Mouse (Mus musculus) Patski (cell line): Measurements from ENCODE around the gene Acss2. TPM values are rescaled to one million over a fixed set of nuclear protein-coding genes. Genes with fewer than 3 reads are reported as not detected.
"Not testable (repeated sequence)": the region's sequence is repeated elsewhere in the genome, so short reads cannot be mapped to it uniquely, and the experiment has no call there.

Experiments
- ATAC-seq: fragments of 100-300 bp; one replicate; pipeline ENCODE4 v1.8.0; 2021
- CTCF ChIA-PET: fragments of 350-600 bp; sonication (Branson Sonifier 250); formaldehyde crosslinking; loops from one replicate; lab custom pipeline; 2022; ENCODE audit warnings: inconsistent platforms; lab: Charles Lee
- POLR2A ChIA-PET: fragments of 350-600 bp; sonication (Branson Sonifier 250); formaldehyde crosslinking; loops from one replicate; lab custom pipeline; 2022; ENCODE audit warnings: antibody characterized with exemption, inconsistent platforms; lab: Charles Lee
- DNase-seq: peaks from one replicate; pipeline ENCODE4 v3.0.0-alpha.2; 2011; ENCODE audit warnings: low read depth, low spot score
- H3K27me3 ChIP-seq: fragments of 371-371 bp; one replicate; pipeline ENCODE4 v1.5.1; 2021
- CTCF ChIP-seq: fragments of 100-300 bp; IDR thresholded peaks from one replicate; pipeline ENCODE4 v1.5.1; 2021
- in situ Hi-C: fragments of 300-500 bp; cut with MboI; formaldehyde crosslinking; loops from 3 replicates; pipeline ENCODE4 v1.11.1; 2018; ENCODE audit warnings: low pct_unique_long_range_greater_than_20kb, mixed read lengths
- polyA plus RNA-seq: library from polyadenylated mRNA; unstranded; gene quantifications from one replicate; pipeline ENCODE4 v1.2.3, GENCODE M21; 2021

The Acss2 gene
- polyA plus RNA-seq, 1 experiment from 2014 or later = 12.4 TPM

DNA sequence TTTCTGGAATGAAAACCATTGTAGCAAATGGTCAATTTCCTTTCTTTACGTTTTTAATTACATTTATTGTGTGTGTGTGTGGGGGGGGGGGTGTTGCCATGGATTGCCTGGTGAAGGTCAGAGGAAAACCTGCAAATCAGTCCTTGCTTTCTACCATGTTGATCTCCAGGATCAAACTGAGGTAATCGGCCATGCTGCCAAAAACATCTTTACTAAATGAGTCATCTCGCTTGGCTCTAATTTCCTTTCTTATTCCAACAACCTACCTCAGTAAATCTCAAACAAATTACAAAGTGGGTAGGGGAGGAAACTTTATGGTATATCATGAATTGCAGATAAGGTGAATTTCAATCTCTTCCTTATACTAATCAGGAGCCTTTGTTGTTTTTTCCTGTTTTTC, 70.4 kb downstream of the Acss2 start:
- ChIA-PET POLR2A (no interaction called here), CTCF (no interaction called here)
- in situ Hi-C loops = loop anchor here (5.0 kb wide), 1 partner anchor 71 kb away; the partner anchor contains the start of genes Acss2 and Ggt7
- no peaks in the 10 kb centered on the region for H3K27me3 ChIP-seq
- TF ChIP-seq CTCF = no peak
- ATAC-seq (no peak), DNase-seq (no peak)

DNA sequence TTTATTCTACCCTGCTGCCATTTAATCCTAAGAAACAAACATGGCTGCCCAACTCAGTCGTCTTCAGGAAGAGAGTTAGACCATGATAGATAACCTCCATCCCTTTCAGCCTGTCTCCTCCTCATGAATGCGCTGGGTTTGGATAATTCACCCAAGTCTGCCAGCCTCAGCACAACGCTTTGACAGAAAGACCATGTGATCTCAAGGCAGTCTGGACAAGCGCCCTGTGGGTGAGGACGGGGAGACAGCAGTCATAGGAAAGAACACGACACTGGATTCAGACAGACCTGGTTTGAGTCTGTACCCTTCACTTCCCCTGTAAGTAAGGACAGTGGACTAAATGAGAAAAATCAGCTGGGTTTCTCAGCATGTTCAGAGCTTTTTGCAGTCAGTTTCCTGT, 71.8 kb downstream of the Acss2 start:
- ATAC-seq (no peak), DNase-seq (no peak)
- in situ Hi-C loops = loop anchor here (5.0 kb wide), 1 partner anchor 72 kb away; the partner anchor contains the start of genes Acss2 and Ggt7
- no peaks in the 10 kb centered on the region for H3K27me3 ChIP-seq
- CTCF ChIA-PET = interaction anchor here (1.0 to 2.1 kb wide), 4 partner anchors 30 to 76 kb away, joined by 3 to 8 read pairs (median 4); no protein-coding TSS in a partner anchor
- POLR2A ChIA-PET = interaction anchor here (0.6 to 0.9 kb wide), 2 partner anchors 142 to 380 kb away, joined by 3 to 4 read pairs; no protein-coding TSS in a partner anchor
- no peak for TF ChIP-seq CTCF

DNA sequence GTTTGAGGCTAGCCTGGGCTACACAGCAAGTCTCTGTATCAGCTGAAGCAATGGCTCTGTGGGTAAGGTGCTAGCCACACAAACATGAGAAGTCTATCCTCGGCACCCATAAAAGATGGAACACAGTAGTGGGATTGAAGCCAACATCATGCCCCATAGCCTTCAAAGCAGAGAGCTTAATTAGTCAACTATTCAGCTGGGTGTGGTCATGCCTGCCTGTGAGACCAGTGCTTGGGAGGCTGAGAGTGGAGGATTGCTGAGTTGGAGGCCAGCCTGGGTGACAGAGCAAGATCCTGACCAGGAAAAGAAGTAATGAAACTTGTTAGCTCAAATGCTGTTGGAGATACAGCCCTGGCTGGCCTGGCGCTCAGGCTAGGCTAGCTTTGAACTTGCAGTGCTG, 73.1 kb downstream of the Acss2 start:
- POLR2A ChIA-PET = no interaction called here
- no peak for TF ChIP-seq CTCF
- CTCF ChIA-PET = interaction anchor here (1.6 kb wide), 1 partner anchor 51 kb away, joined by 3 read pairs; no protein-coding TSS in a partner anchor
- H3K27me3 ChIP-seq = no peaks in the 10 kb centered on the region
- DNase-seq = no peak
- in situ Hi-C loops = no loop called here
- no peak for ATAC-seq

DNA sequence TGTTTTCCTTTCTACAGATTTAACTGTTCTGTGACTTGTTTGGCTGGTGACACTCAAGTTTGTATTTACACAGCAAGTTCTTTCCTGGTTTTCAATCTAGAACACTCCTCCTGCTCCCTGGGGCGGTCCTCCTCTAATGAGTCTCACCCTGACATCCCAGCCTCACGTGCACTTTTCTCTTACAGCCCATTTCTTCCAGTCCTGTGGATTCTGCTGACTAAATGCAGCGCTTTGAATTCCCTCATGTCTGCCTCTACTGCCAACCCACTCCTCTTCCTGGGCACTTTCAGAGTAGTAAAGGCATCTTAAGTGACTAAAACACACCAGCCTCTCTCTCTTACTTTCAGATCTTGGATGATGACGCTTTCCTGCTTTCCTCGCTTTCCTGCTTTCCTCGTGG, 73.9 kb downstream of the Acss2 start:
- in situ Hi-C loops = no loop called here
- CTCF ChIA-PET = interaction anchor here (1.3 kb wide), 3 partner anchors 8 to 76 kb away, joined by 3 to 4 read pairs (median 3); no protein-coding TSS in a partner anchor
- POLR2A ChIA-PET = no interaction called here
- DNase-seq (no peak), ATAC-seq (no peak)
- H3K27me3 ChIP-seq = no peaks in the 10 kb centered on the region
- TF ChIP-seq CTCF = no peak

DNA sequence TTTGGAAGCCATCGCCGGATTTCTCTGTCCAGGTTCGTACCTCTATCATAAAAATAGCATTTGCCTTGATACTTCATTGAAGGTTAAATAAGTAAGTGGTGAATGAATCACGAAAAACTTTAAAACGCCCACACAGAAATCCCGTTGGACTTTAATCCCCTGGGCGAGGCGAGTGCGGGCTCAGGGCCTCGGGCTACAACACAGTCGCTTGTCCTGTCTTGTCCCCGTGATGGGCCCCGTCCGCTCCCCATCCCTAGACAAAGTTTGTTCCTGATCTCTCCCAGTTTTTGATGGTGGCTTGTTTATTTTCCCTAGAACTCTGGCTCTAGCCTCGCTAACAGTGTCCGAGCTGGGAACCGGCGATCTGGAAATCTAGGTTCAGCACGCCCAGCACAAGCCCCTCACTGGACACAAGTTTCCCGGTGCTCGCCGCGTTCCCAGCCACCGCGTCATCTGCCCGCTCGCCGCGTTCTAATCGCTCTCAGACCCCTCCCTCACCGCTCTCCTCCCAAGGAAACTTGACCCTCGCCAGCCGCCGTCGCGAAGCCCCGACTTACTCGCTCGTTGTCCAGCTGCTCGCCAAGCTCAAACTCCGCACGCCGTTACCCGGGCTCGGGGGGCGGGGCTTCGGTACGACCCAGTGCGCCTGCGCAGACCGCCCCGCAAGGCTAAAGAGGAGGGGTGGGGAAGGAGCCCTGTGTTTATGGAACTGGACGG, 74.5 kb downstream of the Acss2 start, which contains the start of gene Gss:
TSS of gene Gss (minus strand) at position 674 of the 717 bp plus-strand sequence.
- ChIA-PET POLR2A (interaction anchor here (1.6 kb wide), 1 partner anchor 79 kb away, joined by 3 read pairs; no protein-coding TSS in a partner anchor), CTCF (interaction anchor here (1.3 to 1.6 kb wide), 5 partner anchors 9 to 76 kb away, joined by 3 to 6 read pairs (median 4); no protein-coding TSS in a partner anchor)
- DNase-seq (peak; percentile 68), ATAC-seq (peak; percentile 70)
- in situ Hi-C loops = no loop called here
- TF ChIP-seq CTCF = no peak
- no peaks in the 10 kb centered on the region for H3K27me3 ChIP-seq

DNA sequence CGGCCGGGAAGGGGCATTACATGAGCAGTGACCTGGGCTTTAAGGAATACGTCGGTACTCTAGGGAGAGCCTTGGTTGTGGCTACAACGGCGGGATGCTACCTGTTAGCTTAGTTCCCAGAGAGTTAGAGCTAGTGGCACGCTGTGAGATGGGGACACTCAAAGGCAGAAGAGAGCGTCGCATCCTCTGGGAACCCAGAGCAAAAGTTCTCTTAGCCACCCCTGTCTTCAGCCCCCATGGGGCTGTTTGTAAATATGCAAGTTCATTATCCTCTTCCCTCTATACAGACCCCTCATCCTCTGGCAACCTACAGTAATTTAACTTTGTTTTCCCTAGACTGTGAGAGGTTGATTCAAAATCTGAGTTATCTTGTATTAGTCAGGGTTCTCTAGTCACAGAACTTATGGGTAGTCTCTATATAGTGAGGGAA, 75.1 kb downstream of the Acss2 start:
- ChIA-PET CTCF (interaction anchor here (1.3 to 1.6 kb wide), 5 partner anchors 9 to 77 kb away, joined by 3 to 6 read pairs (median 4); no protein-coding TSS in a partner anchor), POLR2A (interaction anchor here (1.6 kb wide), 1 partner anchor 79 kb away, joined by 3 read pairs; no protein-coding TSS in a partner anchor)
- DNase-seq (no peak), ATAC-seq (no peak)
- in situ Hi-C loops = no loop called here
- H3K27me3 ChIP-seq = no peaks in the 10 kb centered on the region
- TF ChIP-seq CTCF = no peak

DNA sequence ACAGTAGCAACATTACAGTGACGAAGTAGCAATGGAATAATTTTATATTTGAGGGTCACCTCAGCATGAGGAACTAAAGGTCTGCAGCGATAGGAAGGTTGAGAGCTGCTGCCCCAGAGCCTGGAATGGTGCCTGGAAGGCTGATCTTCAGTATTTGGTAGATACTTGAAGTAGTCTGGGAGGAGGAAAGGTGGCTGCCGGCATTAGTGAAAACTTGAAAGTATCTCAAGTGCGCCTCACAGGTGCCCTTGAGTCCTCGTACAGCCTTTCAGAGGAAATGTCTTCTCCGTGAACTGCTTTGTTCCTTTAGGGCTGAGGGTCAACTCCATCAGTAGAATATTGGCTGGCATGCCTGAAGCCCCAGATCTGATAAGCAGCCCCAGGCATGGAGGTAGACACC, 77.8 kb downstream of the Acss2 start:
- DNase-seq = no peak
- no peaks in the 10 kb centered on the region for H3K27me3 ChIP-seq
- in situ Hi-C loops = no loop called here
- POLR2A ChIA-PET = no interaction called here
- CTCF ChIA-PET = interaction anchor here (1.0 kb wide), 1 partner anchor 82 kb away, joined by 3 read pairs; no protein-coding TSS in a partner anchor
- TF ChIP-seq CTCF = no peak
- no peak for ATAC-seq

DNA sequence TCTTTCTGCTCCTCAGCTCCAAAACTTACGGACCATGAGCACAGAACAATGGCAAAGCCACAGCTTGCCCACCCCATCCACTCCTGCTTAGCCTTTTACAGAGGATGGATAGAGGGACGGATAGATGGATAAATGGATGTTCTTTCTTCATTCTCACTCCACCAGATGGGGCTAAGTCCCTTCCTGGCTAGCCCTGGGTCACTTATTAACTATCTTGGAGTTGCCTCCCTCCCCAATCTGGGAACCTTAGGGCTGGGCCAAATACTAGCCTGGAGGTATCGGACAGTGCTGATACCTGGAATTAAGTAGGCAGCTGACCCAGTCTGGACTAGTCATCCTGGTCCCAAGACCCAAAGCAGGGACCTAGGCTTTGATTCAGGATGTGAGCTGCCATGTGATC, 86.0 kb downstream of the Acss2 start:
- in situ Hi-C loops = no loop called here
- POLR2A ChIA-PET = no interaction called here
- no peak for DNase-seq
- CTCF ChIA-PET = interaction anchor here (1.0 to 3.5 kb wide), 4 partner anchors 9 to 88 kb away, joined by 3 to 14 read pairs (median 4); no protein-coding TSS in a partner anchor
- ATAC-seq = no peak
- H3K27me3 ChIP-seq = peaks cover 3% of the 10 kb centered on the region
- no peak for TF ChIP-seq CTCF

DNA sequence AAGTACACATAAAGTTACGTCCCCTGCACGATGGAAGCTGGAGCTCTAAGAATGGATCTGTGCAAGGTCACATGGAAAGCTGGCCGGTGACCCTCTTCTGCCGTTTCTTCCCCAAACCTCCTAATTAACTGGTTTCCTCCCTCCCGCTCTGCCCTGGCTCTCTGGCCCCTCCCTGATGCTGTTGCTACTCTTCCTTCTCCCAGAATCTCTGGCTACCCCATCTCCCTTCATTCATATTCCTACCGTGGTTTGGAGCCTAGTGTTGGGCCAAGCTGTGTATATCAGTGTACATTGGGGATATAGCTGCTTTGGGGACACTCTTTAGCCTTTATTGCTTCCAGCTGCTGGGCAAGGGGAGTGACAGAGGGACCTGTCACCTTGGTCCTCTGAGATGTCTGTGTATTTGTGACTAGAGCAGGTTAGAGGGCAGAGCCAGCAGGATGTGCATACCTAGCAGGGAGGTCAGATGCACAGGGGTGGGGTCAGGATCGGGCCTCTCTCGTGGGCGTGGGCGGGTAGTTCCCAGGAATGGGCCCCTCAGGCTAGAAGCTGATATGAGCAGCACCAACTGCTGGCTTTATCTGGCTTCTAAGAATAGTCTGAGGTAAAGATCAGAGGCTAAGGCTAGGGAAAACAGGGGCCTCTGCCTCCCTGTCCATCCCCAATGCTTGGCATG, 87.0 kb downstream of the Acss2 start:
- DNase-seq (no peak), ATAC-seq (no peak)
- in situ Hi-C loops = no loop called here
- CTCF ChIA-PET = interaction anchor here (1.0 to 3.5 kb wide), 4 partner anchors 15 to 89 kb away, joined by 3 to 14 read pairs (median 4); no protein-coding TSS in a partner anchor
- no peak for TF ChIP-seq CTCF
- POLR2A ChIA-PET = no interaction called here
- peaks cover 9% of the 10 kb centered on the region for H3K27me3 ChIP-seq

DNA sequence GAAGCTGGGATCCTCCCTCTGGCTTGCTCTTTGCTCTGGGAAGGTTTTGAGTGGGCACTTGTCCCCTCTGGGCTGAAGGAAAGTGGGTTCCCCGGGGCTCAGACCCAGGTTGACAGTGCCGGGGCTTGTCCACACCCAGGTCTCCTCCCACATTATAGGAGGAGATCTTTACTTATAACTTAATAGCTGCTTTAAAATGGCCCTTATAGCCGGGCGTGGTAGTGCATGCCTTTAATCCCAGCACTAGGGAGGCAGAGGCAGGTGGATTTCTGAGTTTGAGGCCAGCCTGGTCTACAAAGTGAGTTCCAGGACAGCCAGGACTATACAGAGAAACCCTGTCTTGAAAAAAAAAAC, 87.5 kb downstream of the Acss2 start:
- in situ Hi-C loops, DNase-seq, POLR2A ChIA-PET, ATAC-seq: not testable (repeated sequence)
- H3K27me3 ChIP-seq = peaks cover 13% of the 10 kb centered on the region
- CTCF ChIA-PET = interaction anchor here (1.1 to 3.5 kb wide), 2 partner anchors 21 to 22 kb away, joined by 3 to 14 read pairs; no protein-coding TSS in a partner anchor
